Mouse (Mus musculus) T-cell, adult 2 months (primary cell): ENCODE data around the gene Zan.

Experiments
- DNase-seq: peaks from one replicate; pipeline ENCODE4 v3.0.0; 2022; ENCODE audit warnings: low spot score

Gene Zan

DNA sequence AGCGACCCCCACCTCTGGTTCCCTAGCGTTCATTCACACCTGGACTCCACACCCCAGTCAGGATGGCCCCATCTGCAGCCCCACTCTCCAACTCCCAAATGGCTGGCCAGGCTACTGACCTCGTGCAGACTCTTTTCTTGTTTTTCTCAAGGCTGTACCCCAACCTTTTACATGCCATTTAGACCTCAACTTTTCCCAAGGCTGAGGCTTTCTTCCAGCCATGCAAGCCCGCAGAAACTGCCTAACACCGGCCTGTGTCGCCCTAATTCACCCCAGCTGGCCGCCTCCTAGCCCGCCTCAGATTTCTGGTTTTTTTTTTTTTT lies 125.8 kb downstream of the Zan start:
- DNase-seq: no peak

DNA sequence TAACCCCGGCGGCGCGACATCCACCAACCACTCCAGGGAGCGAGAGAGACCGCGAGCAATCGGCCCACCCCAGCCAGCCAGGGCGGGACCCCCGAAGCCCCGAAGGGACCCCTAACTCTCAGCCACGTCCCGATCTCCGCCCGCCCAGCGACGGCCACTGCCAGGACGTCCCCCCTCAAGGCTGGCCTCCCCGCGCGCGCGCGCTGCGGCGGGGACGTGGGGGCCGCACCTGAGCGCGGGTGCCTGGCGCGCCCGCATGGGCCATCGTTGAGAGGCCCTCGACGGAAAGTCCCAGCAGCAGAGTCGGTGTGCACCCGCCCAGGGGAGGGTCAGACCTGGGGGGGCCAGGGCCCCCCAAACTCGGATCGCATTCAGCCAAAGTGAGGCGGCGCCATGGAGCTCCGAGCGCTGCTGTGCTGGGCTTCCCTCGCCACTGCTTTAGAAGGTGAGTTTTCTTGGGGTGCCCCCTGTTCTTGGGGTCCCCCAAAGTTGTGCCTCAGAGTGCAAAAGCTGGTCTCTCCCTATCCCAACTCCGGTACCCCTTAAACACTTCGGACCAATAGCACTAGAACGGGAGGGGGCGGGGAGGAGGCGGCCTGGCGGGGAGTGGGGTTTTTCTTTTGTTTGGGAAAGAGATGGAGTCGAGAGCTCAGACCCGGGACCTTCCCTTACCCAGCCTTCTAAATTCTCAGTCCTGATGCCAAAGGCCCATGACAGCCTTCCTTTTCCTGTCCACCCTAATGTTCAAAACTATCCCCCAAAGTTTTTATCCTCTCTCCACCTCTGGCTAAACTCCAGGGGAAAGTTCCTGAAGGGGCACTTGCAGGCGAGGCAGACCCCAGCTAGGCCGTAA lies 126.4 kb downstream of the Zan start:
- DNase-seq: no peak

DNA sequence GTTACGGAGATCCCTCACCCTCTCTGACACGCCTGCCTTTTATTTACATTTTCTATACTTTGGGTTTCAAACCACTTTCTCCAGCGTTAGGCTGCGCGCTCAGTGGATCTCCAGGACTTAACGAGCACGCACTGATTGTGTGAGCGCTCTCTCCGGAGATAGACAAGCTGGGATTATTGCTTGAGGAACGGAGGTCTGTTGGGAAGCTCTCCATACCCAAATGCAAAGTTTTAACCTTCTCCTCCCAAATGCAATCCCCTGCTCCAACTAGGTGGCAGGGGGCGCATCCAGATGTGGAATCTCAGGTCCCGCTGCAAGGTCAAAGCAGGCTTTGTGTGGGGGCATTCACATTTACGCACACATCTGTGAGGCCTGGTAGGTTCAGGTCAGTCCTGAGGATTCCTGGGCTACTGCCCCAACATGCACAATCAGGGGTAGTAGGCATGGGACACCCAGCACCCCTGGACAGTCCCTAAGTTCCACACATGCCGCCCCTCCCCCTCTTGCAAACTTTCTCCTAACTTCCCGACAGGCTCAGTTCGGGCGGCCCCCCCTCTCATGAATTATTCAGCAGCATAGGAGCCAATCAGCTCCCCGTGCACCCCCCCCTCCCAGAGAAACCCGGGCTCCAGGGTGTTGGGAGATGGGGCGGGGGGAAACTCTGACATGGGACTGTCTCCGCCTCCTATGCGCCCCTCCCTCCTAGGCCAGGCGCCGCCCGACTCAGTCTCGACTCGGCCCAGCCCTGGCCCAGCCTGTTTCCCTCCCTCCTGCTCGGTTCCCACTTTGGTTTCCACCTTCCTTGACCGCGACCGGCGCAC lies 127.3 kb downstream of the Zan start, which contains the start of gene Ephb4:
Ephb4 (plus strand) TSS at position 726 of the 821 bp plus-strand sequence.
- DNase-seq: no peak

DNA sequence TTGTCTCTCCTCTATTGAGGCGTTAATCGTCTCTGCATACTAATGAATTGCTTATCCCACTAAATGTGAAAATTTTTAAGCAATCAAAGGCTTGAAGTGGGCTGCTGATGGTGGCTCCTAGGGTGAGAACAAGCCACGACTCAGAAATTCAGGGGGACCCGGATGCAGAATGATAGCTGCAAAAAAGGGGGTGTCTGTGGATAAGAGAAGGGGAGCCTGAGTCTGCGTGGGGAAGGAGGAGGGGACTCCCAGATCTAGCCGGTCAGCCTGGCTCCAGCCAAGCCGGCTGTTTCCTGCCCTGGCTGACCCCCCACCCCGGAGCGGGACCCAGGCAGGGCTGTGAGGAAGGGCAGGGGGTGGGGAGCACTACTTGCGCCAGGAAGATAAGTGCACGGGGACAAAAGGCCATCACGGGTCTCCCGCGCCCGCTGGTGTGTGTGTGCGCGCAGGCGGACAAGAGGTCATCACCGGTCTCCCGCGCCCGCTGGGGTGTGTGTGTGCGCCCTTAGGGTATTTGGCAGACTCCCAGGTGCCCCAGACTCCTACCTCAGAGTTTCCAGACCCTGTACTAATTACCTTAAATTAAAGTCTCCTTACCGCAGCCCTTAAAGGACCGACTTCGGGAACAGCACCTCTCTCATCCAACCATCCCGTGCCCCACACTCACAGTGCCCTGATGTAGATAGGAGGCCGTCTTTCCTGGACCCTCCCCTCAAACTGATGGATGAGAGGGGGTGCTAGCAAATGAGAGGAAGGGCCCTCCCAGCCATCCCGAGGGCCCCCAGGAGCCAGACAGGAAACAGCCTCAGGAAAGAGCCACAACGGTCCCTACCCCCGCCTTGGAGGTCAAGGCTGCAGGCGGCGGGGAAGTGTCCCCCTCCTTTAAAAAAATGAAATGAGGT lies 128.1 kb downstream of the Zan start:
- DNase-seq: no peak

DNA sequence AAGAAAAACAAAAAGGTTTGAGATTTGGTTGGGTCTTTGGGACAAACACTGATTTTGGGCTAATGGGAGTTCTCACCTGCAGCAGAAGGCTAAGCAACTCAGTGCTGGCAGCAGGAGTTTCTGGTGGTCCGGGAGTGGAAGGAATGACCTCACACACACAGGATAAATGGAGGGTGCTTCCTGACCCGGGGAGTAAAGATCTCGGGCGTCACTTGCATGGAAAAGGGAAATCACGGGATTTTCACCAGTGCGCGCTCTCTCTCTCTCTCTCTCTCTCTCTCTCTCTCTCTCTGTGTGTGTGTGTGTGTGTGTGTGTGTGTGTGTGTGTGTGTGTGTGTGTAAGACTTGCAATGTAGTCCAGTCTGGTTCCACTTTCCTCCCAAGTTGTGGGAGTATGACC lies 129.0 kb downstream of the Zan start:
- DNase-seq: no peak

DNA sequence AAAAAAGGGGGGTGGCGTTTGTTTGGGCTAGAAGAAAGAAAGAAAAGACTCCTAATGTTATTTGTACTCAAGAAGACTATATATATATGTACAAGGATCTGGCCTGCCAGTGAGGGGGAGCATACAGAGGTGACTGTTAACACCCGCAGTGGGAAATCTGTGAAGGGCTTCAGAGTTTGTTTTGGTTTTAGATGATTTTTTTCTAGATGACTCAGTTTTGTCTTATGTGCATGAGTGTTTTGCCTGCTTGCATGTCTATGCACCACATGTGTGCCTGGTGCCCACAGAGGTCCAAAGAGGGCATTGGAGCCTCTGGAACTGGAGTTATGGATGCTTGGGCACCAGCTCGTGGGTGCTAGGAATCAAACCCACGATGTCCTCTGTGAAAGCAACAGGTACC lies 129.9 kb downstream of the Zan start:
- DNase-seq: no peak

DNA sequence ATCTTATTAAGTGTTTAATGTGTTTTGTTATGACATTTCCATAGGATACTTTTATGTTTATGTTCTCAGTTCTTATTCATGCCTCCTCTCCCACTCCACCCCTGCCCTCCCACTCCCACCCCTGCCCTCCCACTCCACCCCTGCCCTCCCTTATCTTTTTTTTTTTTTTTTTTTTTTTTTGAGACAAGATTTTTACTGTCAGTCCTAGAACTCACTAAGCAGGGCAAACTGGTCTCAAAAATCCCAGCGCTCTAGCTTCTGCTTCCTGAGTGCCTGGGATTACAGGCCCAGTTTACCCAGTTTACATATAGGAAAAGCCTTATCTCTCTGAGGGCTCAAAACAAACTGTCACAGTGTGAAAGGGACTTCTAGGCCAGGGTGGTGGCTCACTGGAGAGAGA lies 130.5 kb downstream of the Zan start:
- no peak for DNase-seq

DNA sequence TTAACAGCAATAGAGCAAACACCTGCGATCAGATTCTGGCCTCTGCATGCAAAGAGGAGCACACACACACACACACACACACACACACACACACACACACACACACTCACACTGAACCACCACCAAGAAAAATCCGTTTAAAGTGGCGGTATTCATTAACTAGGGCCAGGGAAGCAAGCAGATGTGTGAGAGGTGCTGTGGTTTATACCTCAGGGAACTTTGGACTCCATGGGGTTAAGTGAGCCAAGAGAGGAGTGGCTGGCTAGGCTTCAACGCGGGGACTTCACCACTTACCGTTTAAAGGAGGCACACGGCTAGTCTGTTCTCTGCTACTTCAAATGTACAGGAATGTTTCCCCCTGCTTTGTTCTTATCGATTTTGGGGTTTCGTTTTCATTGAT lies 131.0 kb downstream of the Zan start:
- DNase-seq: no peak

DNA sequence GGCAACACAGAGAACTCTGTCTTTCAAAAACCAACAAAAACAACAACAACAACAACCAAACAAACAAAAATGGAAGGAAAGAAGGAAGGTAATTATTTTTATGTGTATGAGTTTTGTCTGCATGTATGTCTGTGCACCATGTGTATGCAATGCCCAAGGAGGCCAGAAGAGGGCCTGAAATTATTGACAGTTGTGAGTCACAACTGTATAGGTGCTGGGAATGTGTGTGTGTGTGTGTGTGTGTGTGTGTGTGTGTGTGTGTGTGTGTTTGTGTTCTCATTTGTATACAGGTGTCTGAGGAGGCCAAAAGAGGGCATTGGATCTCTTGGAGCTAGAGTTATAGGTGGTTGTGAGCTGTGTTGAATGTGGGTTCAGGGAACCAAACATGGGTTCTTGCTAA lies 133.0 kb downstream of the Zan start:
- no peak for DNase-seq

DNA sequence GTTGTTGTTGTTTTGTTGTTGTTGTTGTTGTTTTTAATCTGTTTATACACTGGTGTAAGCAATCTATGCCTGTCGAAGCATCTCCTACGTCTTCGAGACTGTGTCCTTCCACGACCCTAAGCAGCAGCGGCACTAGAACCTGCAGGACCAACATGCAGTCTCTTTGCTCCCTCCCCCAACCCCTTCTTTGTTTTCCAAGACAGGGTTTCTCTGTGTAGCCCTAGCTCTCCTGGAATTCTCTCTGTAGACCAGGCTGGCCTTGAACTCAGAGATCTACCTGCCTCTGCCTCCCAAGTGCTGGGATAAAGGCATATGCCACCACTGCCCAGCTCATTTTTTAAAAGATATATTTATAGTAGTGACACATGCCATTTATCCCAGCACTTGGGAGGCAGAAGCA lies 133.5 kb downstream of the Zan start:
- DNase-seq: no peak

DNA sequence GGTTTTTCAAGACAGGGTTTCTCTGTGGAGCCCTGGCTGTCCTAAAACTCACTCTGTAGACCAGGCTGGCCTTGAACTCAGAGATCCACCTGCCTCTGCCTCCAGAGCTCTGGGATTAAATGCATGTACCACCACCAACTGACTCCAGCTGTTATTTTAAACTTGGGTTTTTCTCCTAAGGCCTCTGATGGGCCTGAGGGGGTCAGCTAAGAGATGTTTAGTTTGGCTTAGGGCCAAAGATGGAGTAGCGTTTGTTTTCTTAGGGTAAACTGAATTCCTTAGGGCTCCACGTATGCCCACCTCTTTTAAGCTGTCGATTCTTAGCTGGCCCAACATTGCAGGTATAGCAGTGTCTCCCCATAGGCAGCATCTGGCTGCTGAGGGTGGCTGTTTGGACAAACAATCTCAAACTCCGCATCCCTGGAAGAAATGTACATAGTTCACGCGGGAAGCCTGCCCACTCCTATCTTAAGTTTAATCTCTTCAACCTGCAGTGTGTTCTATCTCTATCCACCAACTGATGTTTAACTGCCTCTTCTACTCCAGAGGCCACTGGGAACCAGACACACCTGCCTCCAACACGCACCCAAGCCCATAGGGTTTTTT lies 134.4 kb downstream of the Zan start:
- no peak for DNase-seq

DNA sequence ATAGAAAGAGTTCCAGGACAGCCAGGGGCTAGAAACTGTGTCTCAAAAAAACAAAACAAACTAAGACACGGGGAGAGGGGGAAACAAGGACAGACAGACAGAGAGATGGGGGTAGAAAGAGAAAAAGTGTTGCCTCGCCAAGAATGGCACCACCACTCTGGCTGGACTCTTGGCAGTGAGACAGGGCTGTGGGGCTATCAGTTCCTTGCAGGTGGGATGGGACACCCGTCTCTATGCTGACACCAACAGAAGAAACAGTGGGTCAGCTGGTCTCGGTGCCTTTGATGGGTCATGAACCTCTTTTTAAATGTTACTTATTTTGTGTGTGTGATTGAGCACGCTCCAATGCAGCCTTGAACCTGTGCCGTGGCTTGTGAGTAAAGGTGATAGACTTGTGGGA lies 136.6 kb downstream of the Zan start:
- no peak for DNase-seq

DNA sequence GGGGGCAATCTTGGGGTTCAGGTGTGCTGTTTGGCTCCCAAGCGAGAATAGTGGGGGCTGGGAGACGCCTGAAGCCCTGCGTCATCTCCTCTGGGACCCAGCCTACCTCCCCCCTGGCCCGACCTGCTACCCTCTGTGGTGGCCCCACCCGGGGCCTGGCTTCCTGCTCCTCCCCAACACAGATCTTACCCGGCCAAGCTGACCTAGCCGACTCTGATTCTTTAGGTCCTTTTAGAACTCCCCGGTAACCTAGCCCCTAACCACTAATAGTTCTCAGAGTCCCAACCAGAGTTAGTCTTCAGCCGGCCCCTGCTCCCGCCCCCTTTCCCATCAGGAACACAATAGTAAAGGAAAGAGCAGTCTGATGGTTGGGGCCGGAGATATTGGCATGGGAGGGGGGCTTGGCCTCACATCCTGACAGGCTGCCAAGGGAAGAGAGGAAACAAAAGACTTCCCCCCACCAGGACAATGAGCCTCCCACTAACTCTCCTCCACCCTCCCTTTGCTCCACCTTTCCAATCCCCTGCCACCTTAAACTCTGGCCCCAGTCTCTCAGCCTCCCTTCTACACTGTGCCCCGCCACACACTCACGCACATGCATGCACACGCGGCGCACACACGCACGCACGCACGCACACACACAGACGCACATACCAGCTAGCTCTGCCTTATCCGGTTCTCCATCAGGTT lies 137.4 kb downstream of the Zan start:
- no peak for DNase-seq

DNA sequence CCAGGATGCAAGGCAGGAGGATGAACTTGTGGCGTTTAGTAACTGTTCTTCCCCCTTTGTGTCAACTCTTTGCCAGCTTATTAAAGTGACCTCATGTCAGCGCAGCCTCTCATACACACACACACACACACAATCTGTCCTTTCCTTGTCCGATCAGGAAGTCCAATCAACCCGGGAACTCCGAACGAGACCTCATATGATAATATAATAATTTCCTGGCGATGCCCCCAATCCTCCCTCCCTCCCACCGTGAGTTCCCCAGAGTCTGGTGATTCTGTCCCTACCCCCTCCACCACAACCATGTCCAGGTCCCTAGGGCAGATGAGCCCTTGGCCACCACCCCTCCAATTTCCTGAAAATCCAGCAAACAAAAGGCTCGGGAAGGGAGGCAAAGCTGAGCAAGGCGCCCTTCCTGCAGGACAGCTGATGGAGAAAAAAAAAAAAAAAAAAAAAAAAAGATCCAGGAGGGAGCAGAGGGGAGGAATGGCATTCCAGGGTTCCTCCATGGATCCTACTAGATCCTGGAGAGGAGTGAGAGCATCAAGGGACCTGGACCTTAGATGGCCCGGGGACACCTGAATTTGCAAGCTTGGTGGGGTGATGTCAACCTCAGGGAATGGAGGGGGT lies 138.1 kb downstream of the Zan start:
- no peak for DNase-seq

DNA sequence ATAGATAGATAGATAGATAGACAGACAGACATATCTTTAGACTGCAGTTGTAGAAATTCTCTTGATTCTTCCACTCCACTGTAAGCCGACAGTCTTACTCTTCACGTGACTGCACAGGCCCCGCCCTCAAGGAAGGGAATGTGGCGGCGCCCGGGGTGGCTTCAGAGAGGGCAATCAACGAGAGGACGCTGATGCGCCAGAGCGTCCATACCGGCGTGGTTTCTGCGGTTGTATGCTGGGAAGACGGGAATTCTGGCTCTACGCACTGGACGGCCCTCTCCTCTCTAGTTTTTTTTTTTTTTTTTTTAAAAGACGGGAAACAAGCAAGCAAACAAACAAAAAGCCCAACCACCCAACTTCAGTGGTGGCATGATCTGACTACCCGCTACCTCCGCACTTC lies 138.6 kb downstream of the Zan start:
- peak; percentile 66 for DNase-seq

DNA sequence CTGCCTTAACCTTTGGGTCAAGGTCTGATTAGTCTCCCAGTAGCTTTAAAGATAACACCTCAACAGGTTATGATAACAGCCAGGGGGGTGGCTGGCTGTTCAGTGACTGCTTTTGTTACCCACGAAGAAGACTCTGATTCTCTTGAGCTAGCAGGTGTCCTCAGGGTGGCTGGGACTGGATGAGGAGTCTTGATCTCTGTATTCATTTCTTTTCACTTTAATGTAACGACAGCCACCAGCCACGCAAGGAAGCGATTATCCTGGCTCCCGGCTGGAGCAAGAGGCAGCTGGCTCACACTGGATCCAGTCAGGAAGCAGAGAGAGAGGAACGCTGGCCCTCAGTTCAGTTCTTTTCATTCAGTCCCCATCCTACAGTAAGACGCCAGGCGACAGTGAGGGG lies 139.7 kb downstream of the Zan start:
- no peak for DNase-seq

DNA sequence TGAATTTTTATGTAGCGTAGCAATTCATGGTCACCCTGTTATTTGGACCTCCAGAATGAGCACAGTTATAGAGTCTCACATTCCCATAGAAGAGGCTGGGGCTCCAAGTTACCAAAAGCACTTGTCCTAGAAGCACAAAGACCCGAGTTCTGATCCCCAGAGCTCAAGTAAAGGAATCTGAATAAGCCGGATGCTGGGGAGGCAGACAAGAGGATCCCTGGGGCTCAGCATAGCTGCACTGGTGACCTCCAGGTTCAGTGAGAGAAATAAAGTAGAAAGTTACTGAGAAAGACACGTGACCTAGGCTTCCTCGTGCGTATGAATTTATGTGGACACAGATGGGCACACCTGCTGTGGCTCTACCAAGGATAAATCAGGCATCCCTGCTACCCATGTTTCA lies 141.8 kb downstream of the Zan start:
- DNase-seq: no peak

DNA sequence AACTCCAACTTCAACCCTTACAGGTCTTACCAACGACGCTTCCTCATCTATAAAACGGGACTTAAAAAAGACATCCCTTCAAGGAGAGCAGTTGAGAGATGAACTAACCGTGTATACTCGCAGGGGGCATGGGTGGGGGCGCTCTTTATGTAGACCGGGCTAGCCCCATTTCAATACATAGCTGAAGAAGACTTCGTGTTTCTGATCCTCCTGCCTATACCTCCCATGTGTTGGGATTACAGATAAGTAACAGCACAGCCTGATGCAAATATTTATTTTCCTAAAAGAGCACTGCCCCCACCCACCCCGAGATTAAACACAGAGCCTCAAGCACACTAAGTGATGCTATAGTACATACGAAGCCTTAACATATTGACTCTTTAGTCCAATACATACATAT lies 142.5 kb downstream of the Zan start:
- DNase-seq: no peak

DNA sequence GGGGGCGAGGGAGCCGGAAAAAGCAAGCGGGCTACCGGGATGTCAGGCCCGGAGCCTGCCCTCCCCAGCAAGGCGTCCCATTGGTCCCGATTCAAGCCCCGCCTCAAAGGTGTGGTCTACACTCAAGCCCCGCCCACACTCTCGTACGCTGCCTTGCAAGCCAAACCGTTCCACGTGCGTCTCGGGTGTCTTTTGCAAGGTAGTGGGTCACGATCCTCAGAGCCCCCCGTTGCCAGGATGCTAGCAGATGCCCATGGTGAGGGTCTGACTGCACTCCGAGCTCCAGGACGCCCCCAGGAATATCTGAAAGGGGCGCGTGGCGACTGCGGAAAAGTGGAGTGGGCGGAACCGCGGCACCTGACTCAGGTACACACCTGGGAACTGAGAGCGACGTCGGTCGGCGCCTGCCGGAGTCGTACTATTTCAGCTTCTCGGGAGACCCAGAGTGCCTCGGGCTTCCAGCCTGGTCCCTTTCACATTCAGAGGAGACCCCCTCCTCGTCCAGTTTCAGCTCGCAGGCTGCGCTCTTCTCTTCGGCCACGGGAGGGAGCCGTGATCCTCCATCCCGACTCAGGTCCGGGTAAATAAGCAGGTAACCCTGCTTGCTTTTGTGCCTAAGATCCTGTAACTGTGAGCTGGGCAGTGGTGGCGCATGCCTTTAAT lies 143.2 kb downstream of the Zan start, which contains the start of gene Slc12a9:
Slc12a9 (minus strand) TSS at position 86 of the 663 bp plus-strand sequence.
- peak; percentile 89 for DNase-seq

DNA sequence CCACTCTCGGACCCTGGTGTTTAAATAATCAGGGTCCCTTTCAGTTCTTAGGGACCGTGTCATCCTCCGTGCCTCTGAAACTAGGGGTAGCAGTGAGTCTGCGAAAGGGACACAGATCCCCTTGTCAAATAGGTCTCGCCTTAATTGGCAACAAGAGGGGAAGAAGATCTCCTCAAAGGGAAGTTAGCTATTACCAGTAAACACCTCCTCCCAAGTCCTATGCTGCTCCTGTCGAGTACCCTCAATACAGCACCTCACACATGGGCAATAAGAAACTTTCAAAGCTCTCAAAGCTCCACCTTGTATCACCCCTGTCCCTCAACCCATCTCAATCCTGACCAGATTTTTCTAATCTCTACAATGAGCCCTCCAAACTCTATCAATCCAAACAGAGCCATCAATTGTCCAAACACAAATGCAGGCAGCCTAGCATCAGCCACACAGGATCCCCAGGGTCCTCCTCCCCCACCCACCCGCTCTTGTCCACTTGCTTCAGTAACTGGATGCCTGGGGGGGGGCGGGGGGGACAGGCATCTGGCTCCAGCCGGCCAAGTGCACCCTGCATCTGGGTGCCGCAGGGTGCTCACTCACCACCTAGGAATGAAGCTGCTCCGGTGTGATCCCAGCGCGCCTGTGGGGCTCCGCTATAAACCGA lies 143.9 kb downstream of the Zan start:
- no peak for DNase-seq
